Mouse (Mus musculus) heart, embryonic 10.5 days (tissue): ENCODE data around the gene Selplg. TPM values are rescaled to one million over a fixed set of nuclear protein-coding genes. Genes with fewer than 3 reads are reported as not detected.
A peak's percentile ranks its signal among the peaks of the same experiment; 100 is the strongest.

Experiments
- DNase-seq: peaks from one replicate; pipeline ENCODE4 v3.0.0-alpha.2; 2017; ENCODE audit warnings: low spot score
- H3K27ac ChIP-seq: fragments of 300-500 bp; sonication (generic); 2 replicates; pipeline ENCODE4 v1.5.1; 2016; ENCODE audit warnings: mild to moderate bottlenecking
- H3K27me3 ChIP-seq: fragments of 300-500 bp; sonication (generic); 2 replicates; pipeline ENCODE4 v1.6.1; 2016; ENCODE audit warnings: mild to moderate bottlenecking; ENCODE audit not compliant: poor library complexity, insufficient read depth, severe bottlenecking
- H3K36me3 ChIP-seq: fragments of 300-500 bp; sonication (generic); 2 replicates; pipeline ENCODE4 v1.6.1; 2016; ENCODE audit warnings: mild to moderate bottlenecking, moderate library complexity
- H3K4me1 ChIP-seq: fragments of 300-500 bp; sonication (generic); 2 replicates; pipeline ENCODE4 v1.6.1; 2016; ENCODE audit warnings: mild to moderate bottlenecking
- H3K4me3 ChIP-seq: fragments of 300-500 bp; sonication (generic); 2 replicates; pipeline ENCODE4 v1.5.1; 2016; ENCODE audit warnings: mild to moderate bottlenecking, moderate library complexity
- H3K9me3 ChIP-seq: fragments of 300-500 bp; sonication (generic); 2 replicates; pipeline ENCODE4 v1.6.1; 2016; ENCODE audit warnings: mild to moderate bottlenecking, moderate library complexity
- WGBS: fragments of 180-500 bp; shearing (Covaris S2); methylation state at CpG from one replicate; pipeline ENCODE4 v1.1.7; 2016; 5-methylcytosine and 5-hydroxymethylcytosine counted together
- polyA plus RNA-seq: library from polyadenylated mRNA; unstranded; fragments of >200 nt; fragmentation: Nextera tagmentation; extraction: Ambion mirVana; gene quantifications from 2 replicates; pipeline ENCODE4 v1.2.1, GENCODE M21; 2016

Selplg gene
- polyA plus RNA-seq, 1 experiment from 2014 or later, result 1.3 TPM

GRCm38 (mm10) chr5:113830292-113830643 is 2.2 kb downstream of the Selplg start:
- H3K36me3 ChIP-seq, result no peaks in the 10 kb centered on the region
- 42% methylated on average over 10 of the region's 10 CpGs for WGBS
- no peak overlapping the region for H3K27ac ChIP-seq
- no peaks in the 10 kb centered on the region for H3K27me3 ChIP-seq
- H3K4me3 ChIP-seq, result no peak overlapping the region
- no peaks in the 10 kb centered on the region for H3K9me3 ChIP-seq
- H3K4me1 ChIP-seq, result peaks cover 19% of the 10 kb centered on the region
- no peak for DNase-seq

DNA sequence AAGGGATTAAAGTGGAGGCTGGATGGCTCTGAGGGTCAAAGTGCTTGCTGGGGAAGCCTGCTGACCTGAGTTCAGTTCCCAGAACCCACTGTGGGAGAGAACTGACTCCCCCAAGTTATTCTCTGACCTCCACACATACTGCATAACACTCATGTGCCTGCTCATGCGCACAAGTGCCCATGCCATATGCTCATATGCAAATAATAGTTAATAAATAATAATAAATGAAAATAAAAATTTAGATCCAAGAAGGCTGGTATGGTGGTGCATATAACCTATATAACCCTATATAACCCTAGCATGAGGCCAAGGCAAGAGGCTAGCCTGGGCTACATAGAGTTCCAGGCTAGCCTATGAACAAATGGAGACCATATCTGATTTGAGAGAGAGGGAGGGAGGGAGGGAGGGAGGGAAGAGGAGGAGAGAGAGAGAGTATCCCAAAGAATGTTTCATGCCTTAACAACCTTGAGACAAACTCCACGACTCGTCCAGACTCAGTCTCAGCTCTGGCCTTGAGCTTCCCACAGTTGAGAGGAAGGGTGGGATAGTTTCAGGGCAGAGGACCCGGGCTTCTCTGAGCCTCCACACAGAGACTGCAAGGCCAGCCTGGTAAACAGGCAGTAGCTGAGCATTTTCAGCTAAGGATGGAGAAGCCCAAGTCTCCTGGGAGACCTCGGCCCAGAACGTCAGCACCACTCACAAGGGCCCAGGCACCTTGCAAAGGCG is 2.7 kb downstream of the Selplg start:
- WGBS, result 71% methylated on average over 7 of the region's 7 CpGs
- Histone ChIP-seq H3K27me3 (no peaks in the 10 kb centered on the region; the same call in 1 of the 2 replicates), H3K4me3 (no peak overlapping the region), H3K4me1 (peaks cover 21% of the 10 kb centered on the region), H3K36me3 (no peaks in the 10 kb centered on the region), H3K27ac (no peak overlapping the region), H3K9me3 (no peaks in the 10 kb centered on the region)
- no peak for DNase-seq

DNA sequence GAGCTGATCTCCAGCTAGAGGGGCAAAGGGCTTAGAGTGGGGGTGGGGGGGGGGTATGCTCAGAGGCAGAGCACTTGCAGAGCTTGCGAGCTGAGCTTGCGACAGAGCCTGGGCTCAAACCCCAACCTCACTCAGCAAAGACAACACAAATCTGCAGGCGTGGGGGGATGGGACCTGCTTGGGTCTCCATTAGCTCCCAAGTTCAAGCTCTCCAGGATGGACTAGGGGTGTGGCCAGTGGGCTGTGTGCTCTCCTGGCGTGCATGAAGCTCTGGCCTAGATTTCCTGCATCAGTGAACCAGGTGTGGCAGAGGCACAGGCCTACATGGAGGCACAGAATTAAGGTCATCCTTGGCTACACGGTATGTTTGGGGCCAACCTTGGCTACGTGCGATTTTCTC is 4.0 kb downstream of the Selplg start:
- Histone ChIP-seq H3K27ac (no peak overlapping the region), H3K9me3 (no peaks in the 10 kb centered on the region), H3K27me3 (no peaks in the 10 kb centered on the region; the same call in 1 of the 2 replicates), H3K4me3 (no peak overlapping the region), H3K36me3 (no peaks in the 10 kb centered on the region), H3K4me1 (peaks cover 21% of the 10 kb centered on the region)
- WGBS, result 59% methylated on average over 7 of the region's 7 CpGs
- no peak for DNase-seq

GRCm38 (mm10) chr5:113827991-113828411 is 4.4 kb downstream of the Selplg start:
- H3K27ac ChIP-seq, result no peak overlapping the region
- H3K9me3 ChIP-seq, result no peaks in the 10 kb centered on the region
- H3K4me1 ChIP-seq, result peaks cover 21% of the 10 kb centered on the region
- H3K36me3 ChIP-seq, result no peaks in the 10 kb centered on the region
- no peak overlapping the region for H3K4me3 ChIP-seq
- H3K27me3 ChIP-seq, result no peaks in the 10 kb centered on the region; the same call in 1 of the 2 replicates
- no peak for DNase-seq
- WGBS, result 53% methylated on average over 4 of the region's 4 CpGs

DNA sequence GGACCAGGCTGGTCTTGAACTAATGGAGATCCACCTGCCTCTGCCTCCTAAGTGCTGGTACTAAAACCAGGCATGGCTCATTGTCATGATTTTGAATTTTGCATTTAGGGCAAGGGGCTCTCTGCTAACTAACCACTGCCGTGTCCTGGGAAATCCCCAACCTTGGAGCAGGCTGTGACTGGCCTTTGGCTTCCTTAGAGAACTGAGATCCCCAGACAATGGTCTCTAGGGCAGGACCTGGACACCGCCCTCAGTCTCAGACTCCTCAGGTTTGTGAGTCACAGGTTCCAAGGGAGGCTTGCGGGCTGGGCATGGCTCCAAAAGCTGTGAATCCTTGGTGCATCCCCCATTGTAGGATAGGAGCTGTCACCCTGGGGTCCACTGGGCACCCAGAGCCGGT is 5.8 kb downstream of the Selplg start:
- Histone ChIP-seq H3K27ac (no peak overlapping the region), H3K4me1 (peaks cover 17% of the 10 kb centered on the region), H3K27me3 (no peaks in the 10 kb centered on the region; the same call in 1 of the 2 replicates), H3K9me3 (no peaks in the 10 kb centered on the region), H3K4me3 (no peak overlapping the region), H3K36me3 (no peaks in the 10 kb centered on the region)
- DNase-seq, result no peak
- WGBS, result 76% methylated on average over 4 of the region's 4 CpGs

GRCm38 (mm10) chr5:113825558-113825957 is 6.9 kb downstream of the Selplg start:
- Histone ChIP-seq H3K27ac (no peak overlapping the region), H3K9me3 (no peaks in the 10 kb centered on the region), H3K4me3 (no peak overlapping the region), H3K27me3 (no peaks in the 10 kb centered on the region; the same call in 1 of the 2 replicates), H3K36me3 (no peaks in the 10 kb centered on the region), H3K4me1 (peaks cover 16% of the 10 kb centered on the region)
- DNase-seq, result no peak
- WGBS, result 72% methylated on average over 7 of the region's 7 CpGs

DNA sequence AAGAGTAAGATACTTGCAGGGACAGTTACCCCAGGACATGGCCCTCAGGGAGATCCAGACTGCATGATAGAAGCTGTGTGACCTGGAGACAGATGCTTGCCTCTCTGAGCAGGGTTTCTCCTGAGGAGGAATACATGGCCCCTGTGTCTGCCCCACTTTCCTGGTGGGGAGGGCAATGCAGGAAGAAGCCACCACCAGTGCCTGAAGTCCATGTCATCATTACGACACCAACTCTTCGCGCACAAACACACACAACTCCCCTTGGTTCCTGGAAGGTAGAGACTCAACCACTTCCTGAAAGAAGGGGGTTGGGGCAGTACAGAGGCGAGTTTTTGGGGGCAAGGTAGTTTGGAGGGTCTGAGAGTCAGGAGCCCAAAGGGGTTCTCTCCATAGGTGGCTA is 8.2 kb downstream of the Selplg start:
- no peak overlapping the region for H3K27ac ChIP-seq
- WGBS, result 91% methylated on average over 4 of the region's 4 CpGs
- no peaks in the 10 kb centered on the region for H3K9me3 ChIP-seq
- no peaks in the 10 kb centered on the region for H3K36me3 ChIP-seq
- peaks cover 4% of the 10 kb centered on the region; the same call in 1 of the 2 replicates for H3K27me3 ChIP-seq
- DNase-seq, result no peak
- H3K4me3 ChIP-seq, result no peak overlapping the region
- peaks cover 9% of the 10 kb centered on the region; the same call in 1 of the 2 replicates for H3K4me1 ChIP-seq

DNA sequence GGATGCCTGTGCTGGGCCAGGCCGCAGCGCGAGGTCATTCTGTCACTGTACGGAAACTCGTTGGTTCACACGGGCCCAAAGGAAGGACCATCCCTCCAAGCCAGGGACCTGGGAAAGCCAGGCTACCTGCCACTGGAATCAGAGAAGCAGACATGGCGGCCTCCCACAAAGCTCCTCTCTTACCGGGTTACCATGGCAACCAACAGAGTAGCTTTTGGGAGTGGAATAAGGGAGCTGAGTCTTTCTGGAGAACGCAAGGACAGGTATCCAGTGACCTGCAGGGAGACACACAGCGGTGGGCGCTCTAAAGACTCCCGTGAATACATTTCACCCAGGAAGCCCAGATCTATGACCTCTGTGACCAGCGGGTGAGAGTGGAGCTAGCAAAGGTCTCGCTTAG is 13.9 kb downstream of the Selplg start:
- Histone ChIP-seq H3K4me1 (peaks cover 22% of the 10 kb centered on the region; the same call in 1 of the 2 replicates), H3K4me3 (no peak overlapping the region), H3K36me3 (no peaks in the 10 kb centered on the region), H3K9me3 (no peaks in the 10 kb centered on the region), H3K27me3 (peaks cover 27% of the 10 kb centered on the region), H3K27ac (no peak overlapping the region)
- 64% methylated on average over 14 of the region's 14 CpGs for WGBS
- DNase-seq, result no peak

DNA sequence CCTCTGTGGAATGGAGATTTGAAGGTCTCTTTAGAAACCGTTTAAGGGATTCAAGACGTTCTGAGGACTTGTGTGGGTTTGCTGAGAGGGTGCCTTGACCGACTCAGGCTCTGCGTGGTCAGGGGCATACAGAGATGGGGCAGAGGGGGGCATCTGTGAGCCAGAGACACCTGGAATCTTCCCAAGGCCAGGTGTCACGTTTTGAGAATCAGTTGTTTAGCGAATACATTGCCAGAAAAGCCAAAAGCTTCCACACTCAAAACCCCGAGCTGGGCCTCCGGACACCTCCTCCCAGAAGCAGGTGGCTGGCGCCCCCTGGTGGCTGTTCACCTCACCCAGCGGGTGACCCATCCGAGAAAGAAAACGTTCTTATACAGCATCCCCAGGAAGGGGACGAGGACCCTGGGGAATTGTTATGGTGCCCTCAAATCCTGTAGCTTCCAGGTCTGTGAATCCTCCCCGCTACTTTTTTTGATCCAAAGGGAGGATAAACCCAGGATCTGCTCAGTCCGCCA is 16.7 kb downstream of the Selplg start:
- Histone ChIP-seq H3K9me3 (no peaks in the 10 kb centered on the region), H3K4me3 (peak overlapping the region; percentile 12; the same call in 1 of the 2 replicates), H3K4me1 (peaks cover 22% of the 10 kb centered on the region; the same call in 1 of the 2 replicates), H3K27me3 (peaks cover 27% of the 10 kb centered on the region), H3K27ac (peak overlapping the region; percentile 25; the same call in 1 of the 2 replicates), H3K36me3 (no peaks in the 10 kb centered on the region)
- 14% methylated on average over 15 of the region's 15 CpGs for WGBS
- peak; percentile 84 for DNase-seq

DNA sequence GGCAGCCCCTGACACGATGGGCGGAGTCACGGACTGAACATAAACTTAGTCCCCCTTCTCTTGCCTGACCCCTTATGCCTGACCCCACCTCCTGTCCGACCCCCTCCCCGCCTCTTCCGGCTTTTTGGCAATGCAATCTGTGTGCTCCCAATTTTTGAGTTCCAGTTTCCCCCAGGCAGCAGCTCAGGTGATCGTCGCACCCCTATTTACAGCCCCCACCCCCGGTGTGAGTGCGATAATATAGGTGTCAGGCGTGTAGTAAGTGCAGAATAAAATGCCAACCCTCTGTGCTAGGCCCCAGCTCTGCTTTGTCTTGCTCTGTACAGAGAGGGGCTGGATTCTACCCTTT is 17.4 kb downstream of the Selplg start:
- Histone ChIP-seq H3K9me3 (no peaks in the 10 kb centered on the region), H3K36me3 (no peaks in the 10 kb centered on the region), H3K4me3 (no peak overlapping the region), H3K27me3 (peaks cover 27% of the 10 kb centered on the region), H3K27ac (no peak overlapping the region), H3K4me1 (peaks cover 22% of the 10 kb centered on the region; the same call in 1 of the 2 replicates)
- DNase-seq, result no peak
- 52% methylated on average over 11 of the region's 11 CpGs for WGBS

- H3K27ac ChIP-seq, result no peak overlapping the region
- DNase-seq, result no peak
- H3K36me3 ChIP-seq, result no peaks in the 10 kb centered on the region
- H3K27me3 ChIP-seq, result peaks cover 24% of the 10 kb centered on the region
- no peak overlapping the region for H3K4me3 ChIP-seq
- H3K9me3 ChIP-seq, result no peaks in the 10 kb centered on the region
- 29% methylated on average over 27 of the region's 27 CpGs for WGBS
- H3K4me1 ChIP-seq, result peaks cover 22% of the 10 kb centered on the region; the same call in 1 of the 2 replicates
Observed at GRCm38 (mm10) chr5:113814111-113815040, 18.1 kb downstream of the Selplg start.

DNA sequence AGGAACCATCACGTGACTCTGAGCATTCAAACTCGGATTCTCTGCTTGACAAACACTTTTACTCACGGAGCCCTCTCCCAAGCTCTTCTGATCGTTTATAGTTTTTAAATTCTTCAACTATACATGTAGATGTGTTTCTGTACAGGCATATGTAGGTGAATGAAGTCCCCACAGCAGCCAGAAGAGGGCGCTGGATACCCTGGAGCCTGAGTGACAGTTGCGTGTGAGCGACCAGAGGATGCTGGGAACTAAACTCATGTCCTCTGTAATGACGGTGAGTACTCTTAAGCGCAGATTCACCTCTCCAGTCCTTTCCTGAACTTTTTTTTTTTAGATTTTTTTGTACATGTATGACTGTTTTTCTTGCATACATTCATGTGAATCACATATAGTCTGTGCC is 18.8 kb downstream of the Selplg start:
- H3K4me1 ChIP-seq, result peaks cover 22% of the 10 kb centered on the region; the same call in 1 of the 2 replicates
- H3K27ac ChIP-seq, result no peak overlapping the region
- no peak overlapping the region for H3K4me3 ChIP-seq
- H3K36me3 ChIP-seq, result no peaks in the 10 kb centered on the region
- H3K27me3 ChIP-seq, result peaks cover 18% of the 10 kb centered on the region
- H3K9me3 ChIP-seq, result no peaks in the 10 kb centered on the region
- WGBS, result 20% methylated on average over 9 of the region's 9 CpGs
- no peak for DNase-seq

DNA sequence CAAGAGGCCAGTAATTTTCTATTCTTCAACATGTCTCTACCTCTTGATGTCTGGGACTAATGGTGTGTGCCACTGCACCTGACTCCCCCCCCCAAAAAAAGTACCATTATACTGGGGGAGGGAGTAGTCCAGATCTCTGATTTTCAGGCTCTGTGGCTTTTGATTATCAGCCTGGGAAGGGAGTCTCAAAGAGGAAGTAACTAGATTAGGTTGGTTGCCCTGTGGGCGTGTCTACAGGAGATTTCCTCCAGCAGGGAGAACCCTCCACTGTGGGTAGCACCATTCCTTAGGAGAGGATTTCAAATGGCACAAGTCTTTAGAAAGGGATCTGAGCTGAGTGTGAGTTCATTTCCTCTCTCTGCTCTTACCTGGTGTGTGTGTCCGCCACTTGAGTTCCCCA is 19.8 kb downstream of the Selplg start:
- no peak for DNase-seq
- no peak overlapping the region for H3K4me3 ChIP-seq
- H3K36me3 ChIP-seq, result no peaks in the 10 kb centered on the region
- no peaks in the 10 kb centered on the region for H3K9me3 ChIP-seq
- 81% methylated on average over 2 of the region's 2 CpGs for WGBS
- H3K4me1 ChIP-seq, result peaks cover 31% of the 10 kb centered on the region
- no peak overlapping the region for H3K27ac ChIP-seq
- H3K27me3 ChIP-seq, result peaks cover 16% of the 10 kb centered on the region
